Mouse (Mus musculus): ENCODE measurements at regions not wholly inside any gene's neighbourhood (a gene's known extent, or its start where the extent isn't known, plus 50 kb on each side); places are given as distances from the start of the nearest gene placed in this dataset.
"Not testable (repeated sequence)": the region's sequence is repeated elsewhere in the genome, so short reads cannot be mapped to it uniquely, and the experiment has no call there.

- Histone ChIP-seq H3K9me3 (ENCODE audit: control insufficient read depth, low read length) (no peaks in the 10 kb centered on the region), H3K4me3 (ENCODE audit: low read length) (no peak overlapping the region), H3K9ac (ENCODE audit: low read depth, low read length) (no peak overlapping the region), H3K4me1 (ENCODE audit: control insufficient read depth, insufficient read depth, low read depth, low read length) (no peaks in the 10 kb centered on the region), H3K27me3 (replicated peaks; ENCODE audit: control insufficient read depth, insufficient read depth, low read length) (no peaks in the 10 kb centered on the region), H3K4me2 (ENCODE audit: low read length) (no peak overlapping the region), H3K36me3 (ENCODE audit: control insufficient read depth, insufficient read depth, low read length) (no peaks in the 10 kb centered on the region), H3K27ac (ENCODE audit: low read depth, low read length) (no peak overlapping the region)
- ATAC-seq, result no peak
- WGBS, result 85% methylated on average over 3 of the region's 3 CpGs
Observed at GRCm38 (mm10) chr9:31644106-31644505, 179.8 kb upstream of the Tmem45b start.

- ATAC-seq, result no peak
- H3K9ac ChIP-seq (ENCODE audit: low read depth, low read length), result no peak overlapping the region
- H3K4me1 ChIP-seq (ENCODE audit: control insufficient read depth, insufficient read depth, low read depth, low read length), result no peaks in the 10 kb centered on the region
- H3K36me3 ChIP-seq (ENCODE audit: control insufficient read depth, insufficient read depth, low read length), result no peaks in the 10 kb centered on the region
- no peak overlapping the region for H3K4me2 ChIP-seq (ENCODE audit: low read length)
- H3K27me3 ChIP-seq (replicated peaks; ENCODE audit: control insufficient read depth, insufficient read depth, low read length), result no peaks in the 10 kb centered on the region
- 78% methylated on average over 4 of the region's 4 CpGs for WGBS
- no peak overlapping the region for H3K4me3 ChIP-seq (ENCODE audit: low read length)
- no peak overlapping the region for H3K27ac ChIP-seq (ENCODE audit: low read depth, low read length)
- H3K9me3 ChIP-seq (ENCODE audit: control insufficient read depth, low read length), result no peaks in the 10 kb centered on the region; the same call in 1 of the 2 replicates
Observed at GRCm38 (mm10) chr9:31642169-31642568, 177.9 kb upstream of the Tmem45b start.

- Histone ChIP-seq H3K9ac (ENCODE audit: low read depth, low read length) (no peak overlapping the region), H3K27ac (ENCODE audit: low read depth, low read length) (no peak overlapping the region), H3K4me1 (ENCODE audit: control insufficient read depth, insufficient read depth, low read depth, low read length) (no peaks in the 10 kb centered on the region), H3K4me3 (ENCODE audit: low read length) (no peak overlapping the region), H3K27me3 (replicated peaks; ENCODE audit: control insufficient read depth, insufficient read depth, low read length) (no peaks in the 10 kb centered on the region), H3K9me3 (ENCODE audit: control insufficient read depth, low read length) (no peaks in the 10 kb centered on the region), H3K4me2 (ENCODE audit: low read length) (no peak overlapping the region), H3K36me3 (ENCODE audit: control insufficient read depth, insufficient read depth, low read length) (no peaks in the 10 kb centered on the region)
- ATAC-seq, result no peak
- WGBS, result 87% methylated on average over 6 of the region's 6 CpGs
Observed at GRCm38 (mm10) chr9:31628291-31628690, 164.0 kb upstream of the Tmem45b start.

- H3K27me3 ChIP-seq (replicated peaks; ENCODE audit: control insufficient read depth, insufficient read depth, low read length); H3K4me2 ChIP-seq (ENCODE audit: low read length); H3K9me3 ChIP-seq (ENCODE audit: control insufficient read depth, low read length); H3K4me3 ChIP-seq (ENCODE audit: low read length); H3K9ac ChIP-seq (ENCODE audit: low read depth, low read length); H3K36me3 ChIP-seq (ENCODE audit: control insufficient read depth, insufficient read depth, low read length); H3K4me1 ChIP-seq (ENCODE audit: control insufficient read depth, insufficient read depth, low read depth, low read length); H3K27ac ChIP-seq (ENCODE audit: low read depth, low read length); ATAC-seq: not testable (repeated sequence)
- WGBS, result 98% methylated on average over 7 of the region's 7 CpGs
Observed at GRCm38 (mm10) chr9:31621553-31621952, 157.3 kb upstream of the Tmem45b start.

- H3K36me3 ChIP-seq (ENCODE audit: control insufficient read depth, insufficient read depth, low read length), result no peaks in the 10 kb centered on the region
- no peaks in the 10 kb centered on the region for H3K27me3 ChIP-seq (replicated peaks; ENCODE audit: control insufficient read depth, insufficient read depth, low read length)
- WGBS, result 67% methylated on average over 6 of the region's 6 CpGs
- no peak overlapping the region for H3K27ac ChIP-seq (ENCODE audit: low read depth, low read length)
- no peak overlapping the region for H3K4me2 ChIP-seq (ENCODE audit: low read length)
- no peak overlapping the region for H3K4me3 ChIP-seq (ENCODE audit: low read length)
- no peaks in the 10 kb centered on the region for H3K9me3 ChIP-seq (ENCODE audit: control insufficient read depth, low read length)
- no peaks in the 10 kb centered on the region for H3K4me1 ChIP-seq (ENCODE audit: control insufficient read depth, insufficient read depth, low read depth, low read length)
- no peak overlapping the region for H3K9ac ChIP-seq (ENCODE audit: low read depth, low read length)
- no peak for ATAC-seq
Observed at GRCm38 (mm10) chr9:31619344-31619743, 155.1 kb upstream of the Tmem45b start.

- WGBS, result 71% methylated on average over 13 of the region's 13 CpGs
- no peak for ATAC-seq
- H3K4me2 ChIP-seq (ENCODE audit: low read length), result no peak overlapping the region
- no peak overlapping the region for H3K27ac ChIP-seq (ENCODE audit: low read depth, low read length)
- no peak overlapping the region for H3K4me3 ChIP-seq (ENCODE audit: low read length)
- H3K27me3 ChIP-seq (replicated peaks; ENCODE audit: control insufficient read depth, insufficient read depth, low read length), result no peaks in the 10 kb centered on the region
- H3K9me3 ChIP-seq (ENCODE audit: control insufficient read depth, low read length), result no peaks in the 10 kb centered on the region
- H3K36me3 ChIP-seq (ENCODE audit: control insufficient read depth, insufficient read depth, low read length), result no peaks in the 10 kb centered on the region
- no peaks in the 10 kb centered on the region for H3K4me1 ChIP-seq (ENCODE audit: control insufficient read depth, insufficient read depth, low read depth, low read length)
- H3K9ac ChIP-seq (ENCODE audit: low read depth, low read length), result no peak overlapping the region
Observed at GRCm38 (mm10) chr9:31614250-31614945, 150.1 kb upstream of the Tmem45b start.

- Histone ChIP-seq H3K9ac (ENCODE audit: low read depth, low read length) (no peak overlapping the region), H3K27me3 (replicated peaks; ENCODE audit: control insufficient read depth, insufficient read depth, low read length) (no peaks in the 10 kb centered on the region), H3K4me1 (ENCODE audit: control insufficient read depth, insufficient read depth, low read depth, low read length) (no peaks in the 10 kb centered on the region), H3K36me3 (ENCODE audit: control insufficient read depth, insufficient read depth, low read length) (no peaks in the 10 kb centered on the region), H3K9me3 (ENCODE audit: control insufficient read depth, low read length) (no peaks in the 10 kb centered on the region), H3K27ac (ENCODE audit: low read depth, low read length) (no peak overlapping the region), H3K4me3 (ENCODE audit: low read length) (no peak overlapping the region), H3K4me2 (ENCODE audit: low read length) (no peak overlapping the region)
- ATAC-seq, result no peak
- 84% methylated on average over 8 of the region's 8 CpGs for WGBS
Observed at GRCm38 (mm10) chr9:31611036-31611695, 146.9 kb upstream of the Tmem45b start.

GRCm38 (mm10) chr9:31610631-31611030 is 146.4 kb upstream of the Tmem45b start:
- Histone ChIP-seq H3K4me1 (ENCODE audit: control insufficient read depth, insufficient read depth, low read depth, low read length) (no peaks in the 10 kb centered on the region), H3K4me3 (ENCODE audit: low read length) (no peak overlapping the region), H3K4me2 (ENCODE audit: low read length) (no peak overlapping the region), H3K36me3 (ENCODE audit: control insufficient read depth, insufficient read depth, low read length) (no peaks in the 10 kb centered on the region), H3K9me3 (ENCODE audit: control insufficient read depth, low read length) (no peaks in the 10 kb centered on the region), H3K9ac (ENCODE audit: low read depth, low read length) (no peak overlapping the region), H3K27ac (ENCODE audit: low read depth, low read length) (no peak overlapping the region), H3K27me3 (replicated peaks; ENCODE audit: control insufficient read depth, insufficient read depth, low read length) (no peaks in the 10 kb centered on the region)
- WGBS, result 57% methylated on average over 4 of the region's 4 CpGs
- no peak for ATAC-seq

GRCm38 (mm10) chr9:31610212-31610611 is 145.9 kb upstream of the Tmem45b start:
- no peak overlapping the region for H3K27ac ChIP-seq (ENCODE audit: low read depth, low read length)
- no peaks in the 10 kb centered on the region for H3K27me3 ChIP-seq (replicated peaks; ENCODE audit: control insufficient read depth, insufficient read depth, low read length)
- ATAC-seq, result no peak
- WGBS, result 81% methylated on average over 1 of the region's 1 CpGs
- H3K4me2 ChIP-seq (ENCODE audit: low read length), result no peak overlapping the region
- no peak overlapping the region for H3K4me3 ChIP-seq (ENCODE audit: low read length)
- H3K9me3 ChIP-seq (ENCODE audit: control insufficient read depth, low read length), result no peaks in the 10 kb centered on the region
- no peaks in the 10 kb centered on the region for H3K36me3 ChIP-seq (ENCODE audit: control insufficient read depth, insufficient read depth, low read length)
- no peaks in the 10 kb centered on the region for H3K4me1 ChIP-seq (ENCODE audit: control insufficient read depth, insufficient read depth, low read depth, low read length)
- no peak overlapping the region for H3K9ac ChIP-seq (ENCODE audit: low read depth, low read length)

Data from hindbrain, embryonic 16.5 days (tissue).